Mouse (Mus musculus): ENCODE data around the gene Ucn3.

Gene Ucn3

DNA sequence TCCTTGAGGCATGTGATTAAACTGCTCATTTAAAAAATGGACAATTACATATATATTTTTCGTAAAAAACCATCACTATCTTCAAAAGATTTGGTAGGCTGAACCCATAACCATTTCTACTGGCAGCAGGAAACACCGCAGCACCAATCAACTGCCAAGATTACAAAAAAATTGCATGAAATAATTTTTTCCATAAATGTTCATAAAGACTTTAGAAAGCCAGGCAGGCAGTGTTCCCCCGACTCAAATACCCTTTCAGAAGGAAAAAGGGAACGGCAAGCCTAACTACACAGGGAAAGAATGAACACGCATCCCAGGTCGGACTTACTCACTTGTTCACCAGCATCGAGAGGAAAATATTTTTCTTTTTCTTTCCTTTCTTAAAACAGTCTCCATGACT lies 52.5 kb downstream of the Ucn3 start:
- no peak for DNase-seq (ENCODE audit: low spot score)

- DNase-seq (ENCODE audit: low spot score) = no peak
These were observed 53.6 kb downstream of the Ucn3 start for GRCm38 (mm10) chr13:3891479-3892087.
